Mouse (Mus musculus) kidney, postnatal 0 days (tissue): ENCODE data around the gene Abhd8. TPM values are rescaled to one million over a fixed set of nuclear protein-coding genes. Genes with fewer than 3 reads are reported as not detected.
A peak's percentile ranks its signal among the peaks of the same experiment; 100 is the strongest.

Source experiments
- ATAC-seq: fragments of 200-750 bp; cut with Nextera tagmentation; replicated peaks from 2 replicates; pipeline ENCODE4 v1.8.0; 2017; ENCODE audit warnings: low read depth, moderate number of reproducible peaks, moderate TSS enrichment, moderate library complexity; ENCODE audit not compliant: low FRiP score
- DNase-seq: peaks from one replicate; pipeline ENCODE4 v3.0.0-alpha.2; 2016; ENCODE audit warnings: low spot score
- H3K27ac ChIP-seq: fragments of 300-500 bp; sonication (generic); 2 replicates; pipeline ENCODE4 v1.5.1; 2014; ENCODE audit warnings: mild to moderate bottlenecking
- H3K27me3 ChIP-seq: fragments of 300-500 bp; sonication (generic); 2 replicates; pipeline ENCODE4 v1.6.1; 2014; ENCODE audit warnings: low read length, mixed read lengths; ENCODE audit not compliant: insufficient read depth
- H3K36me3 ChIP-seq: fragments of 300-500 bp; sonication (generic); 2 replicates; pipeline ENCODE4 v1.6.1; 2014; ENCODE audit warnings: low read length, mixed read lengths; ENCODE audit not compliant: insufficient read depth
- H3K4me1 ChIP-seq: fragments of 300-500 bp; sonication (generic); replicated peaks from 2 replicates; pipeline ENCODE4 v1.6.1; 2014; ENCODE audit warnings: antibody characterized with exemption, low read length, mixed read lengths; ENCODE audit not compliant: insufficient read depth
- H3K4me2 ChIP-seq: fragments of 300-500 bp; sonication (generic); 2 replicates; pipeline ENCODE4 v1.6.1; 2014; ENCODE audit warnings: mild to moderate bottlenecking, low read length, moderate library complexity, mixed read lengths
- H3K4me3 ChIP-seq: fragments of 300-500 bp; sonication (generic); replicated peaks from 2 replicates; pipeline ENCODE4 v1.5.1; 2014; ENCODE audit warnings: low read depth, low read length
- H3K9ac ChIP-seq: fragments of 300-500 bp; sonication (generic); 2 replicates; pipeline ENCODE4 v1.6.1; 2014; ENCODE audit warnings: low read depth, low read length
- H3K9me3 ChIP-seq: fragments of 300-500 bp; sonication (generic); replicated peaks from 2 replicates; pipeline ENCODE4 v1.6.1; 2016; ENCODE audit warnings: low read length, inconsistent platforms, mixed read lengths
- CTCF ChIP-seq: IDR thresholded peaks from 2 replicates; pipeline ENCODE4 v1.5.1; 2016; ENCODE audit warnings: antibody characterized with exemption, low read depth, mild to moderate bottlenecking, moderate library complexity
- WGBS: fragments of 180-500 bp; shearing (Covaris S2); extraction: QIAGEN DNeasy Blood & Tissue Kit; methylation state at CpG from one replicate; pipeline ENCODE4 v1.1.7; 2014; 5-methylcytosine and 5-hydroxymethylcytosine counted together
- polyA plus RNA-seq: library from polyadenylated mRNA; unstranded; fragments of >200 nt; fragmentation: Nextera tagmentation; extraction: Ambion mirVana; gene quantifications from 2 replicates; pipeline ENCODE4 v1.2.1, GENCODE M21; 2015

Gene Abhd8
- polyA plus RNA-seq, 1 experiment from 2014 or later = 38.3 TPM

- no peak for TF ChIP-seq CTCF
- peak overlapping the region; percentile 80; the same call in 1 of the 2 replicates for H3K4me2 ChIP-seq
- H3K9me3 ChIP-seq = no peaks in the 10 kb centered on the region
- H3K27ac ChIP-seq = no peak overlapping the region
- no peaks in the 10 kb centered on the region for H3K27me3 ChIP-seq
- 0 out of 2 replicates have a peak, but pooled peaks cover 28% of the 10 kb centered on the region for H3K4me1 ChIP-seq
- no peak for ATAC-seq
- H3K9ac ChIP-seq = no peak overlapping the region
- no peak for DNase-seq
- WGBS = 74% methylated on average over 8 of the region's 8 CpGs
- H3K4me3 ChIP-seq = peak overlapping the region; percentile 58
- H3K36me3 ChIP-seq = peaks cover 5% of the 10 kb centered on the region; the same call in 1 of the 2 replicates
These were observed 2.3 kb upstream of the Abhd8 start for GRCm38 (mm10) chr8:71465733-71466132.

- Histone ChIP-seq H3K9ac (peak within 1 kb of the TSS; percentile 76), H3K4me2 (peak within 1 kb of the TSS; percentile 98), H3K4me1 (0 out of 2 replicates have a peak, but pooled peaks cover 23% of the 10 kb centered on the region), H3K27ac (peak within 1 kb of the TSS; percentile 78), H3K4me3 (peak within 1 kb of the TSS; percentile 81), H3K9me3 (no peaks in the 10 kb centered on the region), H3K27me3 (no peaks in the 10 kb centered on the region), H3K36me3 (peaks cover 10% of the 10 kb centered on the region; the same call in 1 of the 2 replicates)
- TF ChIP-seq CTCF = peak; percentile 98
- WGBS = under 1% methylated on average over 59 of the region's 59 CpGs
- DNase-seq (peak; percentile 99), ATAC-seq (peak; percentile 84)
These were observed 1.4 kb upstream of the Abhd8 start, which contains the start of gene Mrpl34 for GRCm38 (mm10) chr8:71464513-71465500. TSS of gene Mrpl34 (plus strand) at chr8:71464959.

- Histone ChIP-seq H3K9ac (peak overlapping the region; percentile 76), H3K4me2 (peak overlapping the region; percentile 98), H3K4me1 (0 out of 2 replicates have a peak, but pooled peaks cover 20% of the 10 kb centered on the region), H3K9me3 (no peaks in the 10 kb centered on the region), H3K27me3 (no peaks in the 10 kb centered on the region), H3K4me3 (peak overlapping the region; percentile 81), H3K27ac (peak overlapping the region; percentile 13; the same call in 1 of the 2 replicates), H3K36me3 (peaks cover 10% of the 10 kb centered on the region; the same call in 1 of the 2 replicates)
- DNase-seq (peak; percentile 54), ATAC-seq (no peak)
- 6% methylated on average over 16 of the region's 16 CpGs for whole genome bisulfite sequencing
- no peak; the same call in 1 of the 2 replicates for TF ChIP-seq CTCF
These were observed 669 bp downstream of the Abhd8 start for GRCm38 (mm10) chr8:71462786-71463185.

GRCm38 (mm10) chr8:71462191-71462590 lies 1.3 kb downstream of the Abhd8 start:
- no peak overlapping the region for H3K9ac ChIP-seq
- WGBS = 73% methylated on average over 4 of the region's 4 CpGs

GRCm38 (mm10) chr8:71461152-71461840 lies 2.2 kb downstream of the Abhd8 start:
- ATAC-seq (no peak), DNase-seq (no peak)
- H3K4me1 ChIP-seq = 0 out of 2 replicates have a peak, but pooled peaks cover 20% of the 10 kb centered on the region
- no peak overlapping the region for H3K4me3 ChIP-seq
- H3K36me3 ChIP-seq = peaks cover 10% of the 10 kb centered on the region; the same call in 1 of the 2 replicates
- no peaks in the 10 kb centered on the region for H3K27me3 ChIP-seq
- WGBS = 88% methylated on average over 47 of the region's 47 CpGs
- H3K4me2 ChIP-seq = no peak overlapping the region
- no peak overlapping the region for H3K9ac ChIP-seq
- H3K27ac ChIP-seq = no peak overlapping the region
- no peaks in the 10 kb centered on the region for H3K9me3 ChIP-seq
- no peak for TF ChIP-seq CTCF

More at GRCm38 (mm10) chr8:71462191-71462590, 1.3 kb downstream of the Abhd8 start:
- Histone ChIP-seq H3K4me1 (0 out of 2 replicates have a peak, but pooled peaks cover 20% of the 10 kb centered on the region), H3K9me3 (no peaks in the 10 kb centered on the region), H3K4me3 (no peak overlapping the region), H3K27ac (no peak overlapping the region), H3K4me2 (peak overlapping the region; percentile 98), H3K36me3 (peaks cover 10% of the 10 kb centered on the region; the same call in 1 of the 2 replicates), H3K27me3 (no peaks in the 10 kb centered on the region)
- ATAC-seq = no peak
- TF ChIP-seq CTCF = no peak
- DNase-seq = no peak

- WGBS = 96% methylated on average over 6 of the region's 6 CpGs
- Histone ChIP-seq H3K27me3 (no peaks in the 10 kb centered on the region), H3K9me3 (no peaks in the 10 kb centered on the region), H3K4me1 (0 out of 2 replicates have a peak, but pooled peaks cover 18% of the 10 kb centered on the region), H3K4me3 (no peak overlapping the region), H3K4me2 (no peak overlapping the region), H3K36me3 (peaks cover 10% of the 10 kb centered on the region; the same call in 1 of the 2 replicates), H3K27ac (no peak overlapping the region), H3K9ac (no peak overlapping the region)
- ATAC-seq (no peak), DNase-seq (no peak)
- TF ChIP-seq CTCF = no peak
These were observed 2.7 kb downstream of the Abhd8 start for GRCm38 (mm10) chr8:71460716-71461115.
